Mouse (Mus musculus): ENCODE data around the gene Tmem116.
"Not testable (repeated sequence)": the region's sequence is repeated elsewhere in the genome, so short reads cannot be mapped to it uniquely, and the experiment has no call there.

Gene Tmem116

GRCm38 (mm10) chr5:121463601-121464250, 12.0 kb downstream of the Tmem116 start:
- DNase-seq, result no peak

- DNase-seq, result no peak
These were observed 17.9 kb downstream of the Tmem116 start for GRCm38 (mm10) chr5:121469566-121469965.

GRCm38 (mm10) chr5:121472411-121472810, 20.7 kb downstream of the Tmem116 start:
- no peak for DNase-seq

GRCm38 (mm10) chr5:121474610-121475009, 22.9 kb downstream of the Tmem116 start:
- DNase-seq, result peak in 1 of 2 experiments; percentile 67

GRCm38 (mm10) chr5:121476040-121476439, 24.3 kb downstream of the Tmem116 start:
- DNase-seq, result no peak

- DNase-seq, result peak in 1 of 2 experiments; percentile 62
These were observed 26.0 kb downstream of the Tmem116 start for GRCm38 (mm10) chr5:121477680-121478079.

- no peak for DNase-seq
These were observed 33.1 kb downstream of the Tmem116 start for GRCm38 (mm10) chr5:121484801-121485200.

- no peak for DNase-seq
These were observed 41.6 kb downstream of the Tmem116 start for GRCm38 (mm10) chr5:121493305-121493704.

GRCm38 (mm10) chr5:121500719-121501118, 49.0 kb downstream of the Tmem116 start:
- peak in 1 of 2 experiments; percentile 12 for DNase-seq

GRCm38 (mm10) chr5:121501424-121501996, 49.8 kb downstream of the Tmem116 start:
- peak in 1 of 2 experiments; percentile 21 for DNase-seq

- no peak for DNase-seq
These were observed 51.5 kb downstream of the Tmem116 start, which contains the start of gene Adam1b for GRCm38 (mm10) chr5:121503231-121503630. TSS of gene Adam1b (minus strand) at chr5:121503435.

- no peak for DNase-seq
These were observed 55.2 kb downstream of the Tmem116 start for GRCm38 (mm10) chr5:121506846-121507245.

- peak in 1 of 2 experiments; percentile 1 for DNase-seq
These were observed 58.3 kb downstream of the Tmem116 start for GRCm38 (mm10) chr5:121510009-121510408.

GRCm38 (mm10) chr5:121518983-121519382, 67.3 kb downstream of the Tmem116 start:
- DNase-seq, result no peak

- not testable (repeated sequence) for DNase-seq
These were observed 68.1 kb downstream of the Tmem116 start for GRCm38 (mm10) chr5:121519758-121520157.

GRCm38 (mm10) chr5:121525774-121526450, 74.2 kb downstream of the Tmem116 start:
- DNase-seq, result no peak

GRCm38 (mm10) chr5:121526526-121526925, 74.8 kb downstream of the Tmem116 start:
- DNase-seq, result no peak

- DNase-seq, result no peak
These were observed 75.3 kb downstream of the Tmem116 start for GRCm38 (mm10) chr5:121526961-121527360.

GRCm38 (mm10) chr5:121534521-121534920, 82.8 kb downstream of the Tmem116 start:
- peak in 1 of 2 experiments; percentile 44 for DNase-seq

GRCm38 (mm10) chr5:121535116-121535515, 83.4 kb downstream of the Tmem116 start:
- no peak for DNase-seq

- DNase-seq, result no peak
These were observed 85.3 kb downstream of the Tmem116 start for GRCm38 (mm10) chr5:121536921-121537555.

- no peak for DNase-seq
These were observed 85.9 kb downstream of the Tmem116 start for GRCm38 (mm10) chr5:121537588-121537987.

GRCm38 (mm10) chr5:121540066-121540465, 88.4 kb downstream of the Tmem116 start:
- no peak for DNase-seq
